16 mouse cellular contexts compared by ENCODE assay signal in the genomic region with DNA sequence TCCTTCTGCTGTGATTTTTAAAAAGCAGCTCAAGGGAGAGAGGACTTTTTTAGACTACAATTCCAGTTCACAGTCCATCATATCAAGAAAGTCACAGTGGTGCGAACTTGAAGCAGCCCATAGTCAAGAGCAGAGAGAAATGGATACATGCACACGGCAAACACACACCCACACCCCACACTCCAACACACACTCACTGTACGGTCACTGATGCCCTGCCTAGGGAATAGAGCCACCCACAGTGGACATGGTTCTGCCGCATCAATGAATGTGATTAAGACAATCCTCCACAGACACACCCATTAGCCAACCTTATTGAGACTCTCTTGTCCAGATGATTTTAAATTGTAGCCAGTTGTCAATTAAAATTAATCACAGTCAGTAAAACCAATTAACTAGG. TPM values are rescaled to one million over a fixed set of nuclear protein-coding genes. Genes with fewer than 3 reads are reported as not detected.
"Had no signal": no experiment of that assay in that cellular context is flagged by ENCODE, and none has a peak within 500 bp of the region (broad histone marks: within the 10 kb centered on the region; RNA-seq: fewer than 3 reads in every experiment).

No protein-coding gene starts in this region.

- DNase-seq: lung, adult 18-20 months; lung, postnatal 10 days; lung, postnatal 4 days; right cerebral cortex, adult 18-20 months; right cerebral cortex, postnatal 25 days; right cerebral cortex, postnatal 4 days; spleen, adult 18-20 months; thymus, adult 18-20 months; thymus, postnatal 14 days; thymus, postnatal 36 days had no signal

- H3K4me3 ChIP-seq: midbrain, embryonic 10.5 days; midbrain, embryonic 13.5 days; myocyte; neural tube, embryonic 13.5 days; neural tube, embryonic 15.5 days had no signal

- H3K27ac ChIP-seq: midbrain, embryonic 10.5 days; midbrain, embryonic 13.5 days; neural tube, embryonic 13.5 days; neural tube, embryonic 15.5 days had no signal

RNA-seq across cellular contexts. Expression of a gene that starts 4.5 kb away (rescaled TPM):
- total RNA-seq: megakaryocyte, adult 5-6 weeks had no signal
